Mouse (Mus musculus) MEL (cell line): ENCODE results near the gene Cbr1.

Experiments
- CHD1 ChIP-seq: IDR thresholded peaks from 2 replicates; pipeline ENCODE4 v1.6.1; 2012; ENCODE audit warnings: low read depth, mild to moderate bottlenecking, inconsistent platforms, low read length, improper control_type of control experiment
- CTCF ChIP-seq, 3 experiments: IDR thresholded peaks in 2 of 3; conservative IDR thresholded peaks in 1 of 3; 2 replicates each; pipeline ENCODE4 v1.5.1; 2011 to 2012; ENCODE audit warnings: low read length in 3 of 3, low read depth in 2 of 3, mild to moderate bottlenecking in 2 of 3, improper control_type of control experiment in 1 of 3, inconsistent platforms in 1 of 3, mixed read lengths in 1 of 3, moderate library complexity in 1 of 3; ENCODE audit not compliant: control insufficient read depth in 1 of 3, insufficient read depth in 1 of 3, poor library complexity in 1 of 3, severe bottlenecking in 1 of 3
- POLR2A ChIP-seq, 2 experiments: IDR thresholded peaks; 2 replicates each; pipeline ENCODE4 v1.6.1; 2011 to 2012; ENCODE audit warnings: low read length in 2 of 2, mild to moderate bottlenecking in 2 of 2, control low read depth in 1 of 2, improper control_type of control experiment in 1 of 2, low read depth in 1 of 2, moderate library complexity in 1 of 2; ENCODE audit not compliant: control insufficient read depth in 1 of 2, insufficient read depth in 1 of 2, poor library complexity in 1 of 2
- SIN3A ChIP-seq: IDR thresholded peaks from 2 replicates; pipeline ENCODE4 v1.6.1; 2012; ENCODE audit warnings: low read length, improper control_type of control experiment, inconsistent platforms

DNA sequence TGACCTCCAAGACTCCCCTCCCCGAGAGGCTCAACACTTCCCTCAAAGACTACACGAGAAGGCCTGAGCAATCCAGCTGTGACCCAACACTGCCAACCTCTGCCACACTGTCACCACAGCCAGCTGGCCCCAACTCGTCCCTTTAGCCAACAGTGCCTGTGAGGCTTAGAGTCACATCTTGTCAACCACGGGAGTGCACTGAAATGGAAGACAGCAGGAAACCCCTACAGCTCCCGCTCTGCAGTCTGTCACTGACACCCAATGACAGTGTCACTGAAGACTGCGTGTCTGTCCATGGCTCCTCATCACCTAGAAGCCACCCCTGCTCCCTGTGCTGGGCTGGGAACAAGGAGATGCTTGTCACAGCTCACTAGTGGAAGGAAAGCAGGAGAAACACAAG is 24.5 kb upstream of the Cbr1 start:
- TF ChIP-seq CTCF (IDR thresholded peaks at IDR 0.05 in 2 of 3, conservative IDR thresholded peaks at IDR 0.05 in 1 of 3; ENCODE audit: control insufficient read depth in 1 of 3, insufficient read depth in 1 of 3, low read depth in 2 of 3, low read length in 3 of 3, poor library complexity in 1 of 3, severe bottlenecking in 1 of 3) (no peak), SIN3A (no peak), POLR2A (IDR thresholded peaks at IDR 0.05; ENCODE audit: control insufficient read depth in 1 of 2, insufficient read depth in 1 of 2, low read depth in 1 of 2, low read length in 2 of 2, poor library complexity in 1 of 2) (no peak), CHD1 (no peak)
